Mouse (Mus musculus): ENCODE data around the gene Arpc1a.

DNA sequence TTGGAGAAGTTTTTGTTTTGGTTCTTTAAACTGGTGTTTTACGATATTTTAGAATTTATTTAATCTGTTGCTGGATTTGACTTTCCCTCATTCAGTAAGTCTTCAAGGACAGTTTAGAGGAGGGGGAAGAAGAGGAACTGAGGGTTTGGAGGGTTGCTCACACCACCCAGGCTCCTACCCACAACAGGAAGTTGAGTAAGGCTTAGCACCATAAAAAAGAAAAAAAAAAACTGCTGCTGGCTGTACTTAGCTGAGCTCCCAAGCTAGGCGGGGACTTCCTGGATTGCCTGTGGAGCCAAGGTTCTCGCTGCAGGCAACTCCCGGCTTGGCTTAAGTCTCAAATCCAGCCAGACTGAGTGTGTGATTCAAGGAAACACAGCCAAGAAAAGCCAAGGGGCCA is 32.7 kb downstream of the Arpc1a start:
- no peak for TF ChIP-seq POLR2A (IDR thresholded peaks at IDR 0.05; ENCODE audit: borderline replicate concordance, control insufficient read depth, low read depth, low read length)
- no peak for TF ChIP-seq CTCF (IDR thresholded peaks at IDR 0.05; ENCODE audit: control insufficient read depth, insufficient read depth, low read length)
